Mouse (Mus musculus) lung, postnatal 25 days (tissue): ENCODE data around the gene Brinp1.

Experiments used
- DNase-seq: peaks from one replicate; pipeline ENCODE4 v3.0.0; 2022; ENCODE audit warnings: low spot score

The Brinp1 gene

DNA sequence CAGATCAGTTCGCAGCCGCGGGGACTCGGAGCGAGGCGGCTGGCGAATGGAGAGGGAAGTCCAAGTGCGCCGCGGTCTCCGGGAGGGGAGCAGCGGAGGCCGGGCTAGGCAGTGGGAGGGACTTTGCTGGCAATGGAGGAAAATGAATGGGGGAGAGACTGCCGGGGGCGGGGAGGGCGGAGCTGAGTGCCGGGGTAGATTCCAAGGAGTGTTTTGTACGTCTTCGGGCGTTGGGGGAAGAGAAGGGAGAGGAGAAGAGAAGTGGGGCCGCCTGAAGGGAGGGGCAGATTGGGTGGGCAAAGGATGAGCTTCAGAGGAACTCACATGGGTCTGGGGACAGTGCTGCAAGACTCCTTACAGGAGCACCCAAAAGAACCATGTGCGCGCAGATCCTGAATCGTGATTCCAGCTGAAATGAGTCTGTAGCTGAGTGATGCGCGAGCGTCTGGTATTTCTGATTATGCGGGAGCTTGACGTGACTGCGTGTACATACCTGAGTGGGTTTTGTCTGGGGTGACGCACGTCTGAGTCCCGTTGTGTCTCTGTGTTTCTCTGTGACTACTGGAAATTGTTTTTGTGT is at the start of gene Brinp1:
Brinp1 (minus strand) TSS at position 76 of the 580 bp plus-strand sequence.
- DNase-seq: peak; percentile 9

DNA sequence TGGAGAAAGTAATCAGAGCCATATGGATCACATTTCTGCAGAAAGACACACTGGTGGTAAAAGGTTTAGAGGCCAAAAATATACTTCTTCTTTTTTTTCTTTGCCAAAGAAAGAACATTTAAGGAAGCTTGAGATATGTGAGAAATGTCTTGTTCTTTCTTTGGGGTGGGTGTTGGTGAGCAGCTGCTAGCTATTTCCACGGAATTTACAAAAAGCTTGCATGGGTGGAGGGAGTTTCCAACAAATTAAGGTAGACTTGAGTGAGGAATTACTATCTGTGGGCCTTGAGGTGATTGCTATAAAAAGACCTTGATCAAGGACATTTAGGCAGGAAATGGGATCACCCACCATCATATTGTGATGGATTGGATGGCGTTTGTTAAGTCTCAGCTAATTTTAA is 3.1 kb upstream of the Brinp1 start:
- no peak for DNase-seq

DNA sequence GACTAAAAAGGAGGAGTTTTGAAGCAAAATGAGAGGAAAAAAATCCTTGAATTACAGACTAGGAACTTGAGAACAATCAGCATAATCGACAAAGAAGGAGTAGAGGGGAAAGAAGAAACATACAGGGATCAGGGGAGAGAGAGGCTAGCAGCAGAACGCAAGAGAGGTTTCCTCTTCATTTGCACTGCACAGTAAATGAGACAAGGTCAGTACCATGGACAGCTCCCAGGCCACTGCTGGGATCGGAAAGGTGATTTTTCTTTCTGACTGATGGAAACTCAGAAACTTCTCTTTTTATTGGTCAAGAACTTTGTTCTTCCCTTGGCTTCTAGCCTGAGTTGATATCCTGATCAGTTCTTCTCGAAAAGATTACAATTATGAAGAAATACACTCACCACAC is 1.4 kb upstream of the Brinp1 start:
- peak; percentile 5 for DNase-seq

DNA sequence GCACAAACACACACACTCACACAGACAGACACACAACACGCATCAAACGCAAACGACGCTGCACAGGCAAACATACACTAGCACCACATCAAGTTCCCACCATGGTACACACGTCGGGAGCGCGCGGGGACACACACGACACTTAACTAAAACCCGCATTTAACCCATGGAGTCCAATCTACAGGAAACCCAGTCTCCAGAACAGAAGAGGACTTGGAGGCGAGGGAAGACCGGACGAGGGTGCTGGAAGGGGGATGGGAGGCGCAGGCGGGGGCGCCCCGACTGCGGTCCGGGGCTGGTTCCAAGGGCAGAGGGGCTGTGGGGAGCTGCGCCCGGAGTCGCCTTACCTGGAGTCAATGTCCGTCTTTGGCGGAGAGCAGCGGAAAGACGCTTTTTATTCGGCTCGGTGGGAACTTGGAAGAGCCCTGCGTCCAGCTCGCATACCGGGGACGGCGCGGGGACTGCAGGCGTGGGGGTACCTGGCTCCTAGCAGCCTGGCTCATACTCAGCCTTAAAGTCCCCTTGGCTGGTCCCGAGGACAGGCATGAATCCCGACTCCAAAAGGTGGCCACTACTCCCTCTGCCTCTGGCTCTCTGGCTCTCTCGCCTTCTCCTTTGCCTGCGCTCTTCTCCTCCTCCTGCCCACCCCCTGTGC is 403 bp downstream of the Brinp1 start:
- DNase-seq: no peak

DNA sequence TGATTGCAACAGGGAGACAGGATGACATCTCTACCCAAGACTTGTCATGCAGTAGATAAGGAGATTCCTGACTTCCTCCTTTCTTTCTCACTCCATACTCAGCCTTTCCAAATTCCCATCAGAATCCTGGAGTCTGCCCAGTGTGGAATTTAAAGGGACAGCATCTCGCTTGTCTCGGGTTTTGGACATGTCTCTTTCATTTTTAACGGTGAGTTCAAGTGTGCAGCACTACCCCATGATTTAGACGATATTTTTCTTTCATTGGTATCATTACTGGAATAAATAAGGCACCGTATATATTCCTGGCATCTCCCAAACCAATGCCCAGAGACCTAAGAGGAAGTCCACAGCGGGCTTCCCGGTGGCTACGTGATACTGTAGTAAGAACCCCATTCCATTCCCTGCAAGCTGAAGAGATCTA is 1.1 kb downstream of the Brinp1 start:
- no peak for DNase-seq

DNA sequence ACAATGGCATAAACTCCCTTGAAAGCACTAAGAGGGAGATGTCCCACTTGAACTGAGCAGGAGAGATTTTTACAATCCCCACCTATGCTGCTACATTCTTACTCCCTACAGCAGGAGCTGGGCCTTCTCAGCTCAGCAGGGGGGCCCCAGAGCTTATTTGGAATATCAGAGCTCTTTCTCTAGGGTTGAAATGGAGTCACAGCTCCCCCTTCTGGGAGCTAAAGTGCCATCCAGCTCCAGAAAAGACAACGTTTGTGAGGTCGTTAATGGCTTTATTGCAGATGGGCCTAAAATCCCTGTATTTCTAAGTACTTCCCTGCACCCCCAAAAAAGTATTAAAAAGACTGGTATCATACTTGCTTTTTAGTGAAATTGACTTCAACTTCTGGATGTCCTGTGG is 3.6 kb downstream of the Brinp1 start:
- DNase-seq: no peak

DNA sequence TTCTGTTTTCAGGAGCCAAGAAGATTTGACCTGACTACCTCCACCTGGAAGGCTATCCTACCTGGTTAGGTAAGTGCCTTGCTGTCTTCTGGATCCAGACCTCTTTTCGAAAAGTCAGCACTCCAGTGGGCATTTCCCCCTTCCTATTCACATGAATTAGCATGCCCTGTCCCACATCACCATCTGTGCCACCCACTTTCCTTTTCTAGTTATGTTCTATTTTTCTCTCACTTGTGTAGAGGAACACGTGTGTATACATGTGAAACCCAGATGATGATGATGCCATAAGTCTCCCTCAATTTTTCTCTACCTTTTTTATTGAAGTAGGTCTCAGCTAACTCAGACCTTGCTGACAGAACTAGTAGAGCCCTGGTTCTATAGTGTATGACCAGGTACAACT is 11.3 kb downstream of the Brinp1 start:
- no peak for DNase-seq

DNA sequence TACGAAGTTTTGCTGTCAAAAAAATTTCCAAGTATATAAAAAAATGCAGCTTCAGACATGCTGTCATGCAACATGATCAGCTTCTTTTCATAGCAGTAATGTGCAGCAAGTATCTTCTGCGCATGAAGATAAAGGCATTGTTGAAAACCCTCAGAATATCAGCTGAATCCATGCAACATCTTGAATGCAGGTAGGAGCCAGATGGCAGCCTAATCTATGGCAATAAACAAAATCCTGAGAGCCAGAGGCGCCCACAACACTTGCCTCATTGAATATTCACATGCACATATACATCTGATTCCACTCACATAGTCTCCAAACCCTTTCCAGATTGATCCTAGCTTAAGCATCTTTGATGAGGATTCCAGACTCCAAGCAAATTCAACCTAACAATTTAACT is 24.2 kb downstream of the Brinp1 start:
- no peak for DNase-seq

DNA sequence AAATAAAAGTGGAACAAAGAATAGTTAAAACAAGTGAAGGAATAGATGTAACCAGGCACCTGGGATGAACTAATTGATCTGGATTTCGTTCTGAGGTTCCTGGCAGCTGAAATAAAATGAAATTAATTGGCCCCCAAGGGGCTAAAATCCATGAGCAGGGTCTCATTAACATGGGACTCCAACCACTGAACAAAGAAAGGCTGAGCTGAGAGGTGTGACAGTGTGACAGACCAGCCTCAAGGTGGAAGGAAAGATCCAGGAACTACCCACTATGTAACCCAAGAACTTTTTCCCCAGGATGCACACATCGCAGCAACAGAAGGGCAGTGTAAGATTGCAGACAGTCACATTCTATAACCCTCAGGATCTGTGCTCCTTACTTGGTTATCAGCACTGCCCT is 28.1 kb downstream of the Brinp1 start:
- no peak for DNase-seq

DNA sequence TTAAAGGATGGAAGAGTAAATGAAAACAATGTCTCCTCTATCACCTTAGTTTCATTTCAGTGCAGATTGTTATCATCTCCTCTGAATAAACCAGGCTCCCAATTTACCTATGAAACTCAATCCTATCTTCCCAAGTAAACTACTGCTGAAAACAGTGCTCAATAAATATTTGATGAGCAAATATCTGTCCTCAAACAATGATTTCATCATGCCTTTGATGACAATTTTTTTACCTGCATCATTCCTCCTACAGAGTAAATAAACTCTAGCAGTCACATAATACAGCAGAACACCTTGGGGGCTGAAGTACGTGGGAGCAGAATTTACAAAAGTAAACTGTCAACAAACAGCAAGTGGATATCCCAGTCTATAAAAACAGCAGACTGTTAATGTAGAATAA is 31.3 kb downstream of the Brinp1 start:
- DNase-seq: no peak

DNA sequence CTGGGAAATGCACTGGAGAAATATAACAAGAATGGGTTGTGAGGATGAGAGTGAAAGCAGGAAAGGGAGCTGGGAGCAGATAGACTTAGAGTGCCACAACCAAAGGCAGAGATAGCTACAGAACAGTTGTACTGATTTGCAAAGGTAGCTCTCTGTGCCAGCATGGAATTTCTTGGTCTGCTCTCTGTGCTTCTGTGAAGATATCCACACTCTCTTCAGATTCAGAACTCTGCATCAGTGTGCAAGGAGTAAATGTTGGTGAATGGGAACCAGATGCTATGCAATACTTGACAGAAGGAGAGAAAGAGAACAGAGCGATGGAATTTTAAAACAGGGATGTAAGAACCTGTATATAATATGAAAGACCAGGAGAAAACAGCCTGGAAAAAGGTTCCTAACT is 31.7 kb downstream of the Brinp1 start:
- DNase-seq: no peak

DNA sequence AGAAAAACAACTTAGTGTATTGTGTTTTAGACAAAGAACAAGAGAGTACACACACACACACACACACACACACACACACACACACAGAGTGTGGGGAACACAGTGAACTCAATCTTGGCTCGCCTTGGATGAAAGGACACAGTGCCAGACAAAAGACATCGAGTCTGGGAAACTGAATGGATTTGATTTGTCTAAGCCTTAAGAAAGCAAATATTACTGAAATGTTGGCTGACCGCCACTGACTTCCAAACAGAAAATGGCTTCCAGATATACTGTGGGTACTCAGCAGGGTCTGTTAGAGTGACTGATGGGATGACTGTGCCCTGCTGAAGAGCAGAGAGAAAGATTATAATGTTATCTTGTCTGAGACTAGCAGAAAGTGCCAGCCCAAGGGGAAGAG is 34.1 kb downstream of the Brinp1 start:
- DNase-seq: no peak

DNA sequence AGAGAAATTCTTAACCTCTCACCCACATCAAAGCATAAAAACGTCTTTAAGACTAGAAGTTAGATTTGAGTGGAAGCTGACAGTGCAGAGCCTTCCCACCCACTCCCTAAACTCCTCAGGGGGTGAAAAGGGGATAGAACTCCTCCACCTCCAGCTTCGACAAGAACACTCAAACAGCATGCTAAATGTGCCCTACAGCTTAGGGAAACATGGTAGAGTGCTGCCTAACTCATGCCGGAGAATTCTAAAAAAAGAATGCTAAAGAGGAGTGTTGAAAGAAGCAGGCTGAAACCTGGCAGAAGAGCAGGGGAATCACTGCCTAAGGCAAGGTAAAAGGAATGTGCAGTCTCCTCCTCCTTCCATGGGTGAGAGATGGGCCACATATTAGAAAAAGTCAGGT is 43.3 kb downstream of the Brinp1 start:
- no peak for DNase-seq

DNA sequence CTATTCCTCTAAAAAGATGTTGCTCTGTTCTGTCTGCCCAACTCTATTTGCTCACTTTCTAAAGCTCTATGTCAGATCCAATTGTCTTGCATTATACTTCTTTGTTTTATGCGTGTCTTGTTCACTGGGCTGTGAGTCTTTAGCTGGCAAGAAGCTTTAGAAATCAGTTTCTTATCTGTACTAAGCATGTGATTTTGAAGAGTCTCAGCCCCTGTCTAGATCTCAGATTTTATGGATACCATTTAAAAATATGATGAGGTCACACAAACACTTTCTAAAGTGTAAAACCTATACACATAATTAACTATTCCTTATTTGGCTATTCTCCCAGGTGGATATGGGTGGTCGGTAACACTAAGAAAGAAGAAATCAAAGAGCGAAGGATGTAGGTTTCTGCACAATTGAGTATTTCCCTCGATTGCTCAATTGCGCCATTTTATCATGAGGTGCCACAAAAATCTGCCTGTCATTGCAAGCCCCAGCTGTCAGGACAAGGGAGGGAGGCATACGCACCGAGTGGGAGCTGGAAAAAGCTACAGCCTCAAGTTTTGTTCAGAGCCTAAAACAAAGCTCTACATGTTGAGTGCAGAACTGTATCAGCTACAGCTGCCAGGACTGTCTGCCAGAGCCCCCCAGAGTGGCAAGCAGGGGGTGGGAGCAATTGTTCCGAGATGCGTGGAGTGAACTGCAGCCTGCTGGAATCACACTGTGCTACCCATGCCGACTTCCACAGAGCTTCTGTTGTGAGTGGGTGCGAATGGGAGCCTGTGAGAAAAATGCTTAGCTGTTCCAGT is 47.6 kb downstream of the Brinp1 start:
- DNase-seq: peak; percentile 24

DNA sequence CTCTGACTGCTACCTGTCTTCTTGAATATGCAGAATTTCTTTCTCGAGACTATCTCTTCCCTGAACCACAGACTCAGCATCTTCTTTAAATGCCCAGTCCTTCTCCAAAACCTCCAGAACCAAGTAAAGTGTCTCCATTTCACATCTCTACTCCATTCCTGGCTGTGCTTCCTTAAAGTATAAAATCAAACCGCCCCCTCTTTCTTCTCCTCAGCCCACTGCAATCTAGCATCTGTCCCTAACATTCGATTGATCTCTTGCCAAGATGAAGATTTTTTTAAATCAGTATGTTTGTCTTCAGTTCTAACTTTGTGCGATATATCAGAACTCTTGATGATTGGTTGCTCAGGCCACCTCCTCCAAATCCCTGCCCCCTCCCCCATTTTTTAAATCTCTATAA is 63.7 kb downstream of the Brinp1 start:
- DNase-seq: no peak

DNA sequence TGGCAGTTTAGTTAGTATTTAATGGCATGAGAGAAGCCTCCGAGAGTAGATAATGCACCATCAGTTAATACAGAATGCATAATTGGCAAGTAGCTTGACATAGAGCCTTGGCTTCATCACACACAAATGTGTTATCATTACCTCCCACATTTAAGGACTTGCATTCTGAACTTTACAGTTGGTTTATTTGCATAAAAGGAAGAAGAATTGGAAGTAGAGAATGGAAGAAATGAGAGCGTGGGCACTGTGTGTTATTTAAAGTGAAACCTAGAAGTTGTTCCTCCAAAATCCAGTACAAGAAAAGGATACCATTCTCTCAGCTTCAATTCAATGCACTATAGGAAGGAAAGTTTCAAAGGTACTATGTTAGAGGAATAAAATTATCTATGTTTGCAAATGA is 67.9 kb downstream of the Brinp1 start:
- DNase-seq: no peak

DNA sequence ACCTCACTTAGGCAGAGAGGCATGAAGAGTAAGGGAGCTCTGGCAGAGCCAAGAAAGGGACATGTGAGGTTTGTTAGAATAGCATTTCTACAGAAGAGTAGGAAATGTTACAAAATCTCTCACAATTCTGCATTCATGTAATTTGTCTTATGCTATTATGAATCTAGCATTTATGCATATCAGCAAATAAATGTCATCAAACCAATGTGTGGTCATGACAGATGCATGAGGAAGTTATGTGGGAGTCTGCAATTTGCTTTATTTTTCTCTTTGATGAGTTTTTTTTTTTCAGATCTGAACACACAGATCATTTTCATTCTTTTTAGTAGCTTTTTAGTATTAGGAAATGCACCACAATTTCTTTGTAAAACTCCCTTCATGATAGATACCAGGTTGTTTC is 82.2 kb downstream of the Brinp1 start:
- DNase-seq: no peak

DNA sequence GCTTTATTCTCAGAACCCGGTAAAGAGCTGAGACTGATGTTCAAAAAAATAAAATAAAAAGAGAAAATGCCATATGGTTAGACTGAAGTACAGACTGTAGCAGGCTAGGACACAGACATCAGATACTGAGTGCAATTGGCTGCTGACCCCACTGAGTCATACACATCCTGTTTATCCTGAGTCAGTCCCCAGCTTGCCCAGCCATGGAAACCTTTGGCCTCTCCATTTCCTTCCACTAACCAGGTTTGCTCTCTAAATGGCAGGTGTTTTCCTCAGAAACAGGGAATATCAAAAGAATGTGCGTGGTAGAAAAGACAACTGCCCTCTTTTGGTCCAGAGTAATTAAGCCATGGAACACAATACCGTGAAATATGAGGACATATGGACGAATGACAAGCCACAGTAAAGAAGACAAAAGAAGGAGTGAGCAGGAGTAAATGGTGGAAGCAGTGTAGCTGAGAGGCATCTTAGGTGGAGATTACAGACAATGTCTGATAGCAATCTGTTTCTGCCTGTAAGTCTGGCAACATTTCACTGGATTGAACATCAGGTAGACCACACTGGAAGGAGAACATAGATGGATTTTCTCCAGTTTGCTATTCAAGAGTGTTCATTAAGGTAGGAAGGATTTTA is 88.9 kb downstream of the Brinp1 start:
- DNase-seq: no peak

DNA sequence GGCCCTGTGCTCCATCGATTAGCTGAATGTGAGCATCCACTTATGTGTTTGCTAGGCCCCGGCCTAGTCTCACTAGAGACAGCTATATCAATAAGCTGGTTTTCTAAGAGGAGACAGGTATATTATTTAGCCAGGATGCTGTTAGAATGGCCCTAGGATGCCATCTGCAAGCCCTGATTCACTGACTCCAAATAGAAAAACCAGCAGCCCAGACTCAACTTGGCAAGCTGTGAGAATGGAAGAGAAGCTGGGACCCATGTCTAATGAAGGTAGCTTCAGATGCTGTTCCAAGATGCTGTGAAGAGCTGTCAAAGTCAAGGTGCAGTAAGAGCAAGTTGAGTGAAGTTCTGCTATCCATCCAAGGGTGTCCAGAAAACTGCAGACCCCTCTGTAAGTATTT is 89.5 kb downstream of the Brinp1 start:
- DNase-seq: no peak

DNA sequence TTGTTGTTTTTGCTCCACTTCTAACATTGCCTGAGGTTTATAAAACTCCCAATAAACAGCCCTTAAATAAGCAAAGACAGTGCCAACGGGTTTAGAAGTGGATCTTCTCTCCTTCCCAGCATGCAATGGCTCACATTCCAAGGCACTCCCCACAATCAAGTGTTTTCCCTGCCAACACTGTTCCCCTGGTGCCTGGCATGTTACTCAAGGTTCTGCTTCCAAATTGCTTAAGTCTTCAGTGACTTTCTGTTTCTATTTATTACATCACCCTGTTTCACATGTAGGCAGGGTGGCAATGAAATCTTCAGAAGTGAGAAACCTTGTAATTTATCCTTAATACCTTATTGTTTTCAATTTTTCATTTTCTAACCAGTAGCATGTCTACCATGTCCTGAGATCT is 97.3 kb downstream of the Brinp1 start:
- peak; percentile 2 for DNase-seq

DNA sequence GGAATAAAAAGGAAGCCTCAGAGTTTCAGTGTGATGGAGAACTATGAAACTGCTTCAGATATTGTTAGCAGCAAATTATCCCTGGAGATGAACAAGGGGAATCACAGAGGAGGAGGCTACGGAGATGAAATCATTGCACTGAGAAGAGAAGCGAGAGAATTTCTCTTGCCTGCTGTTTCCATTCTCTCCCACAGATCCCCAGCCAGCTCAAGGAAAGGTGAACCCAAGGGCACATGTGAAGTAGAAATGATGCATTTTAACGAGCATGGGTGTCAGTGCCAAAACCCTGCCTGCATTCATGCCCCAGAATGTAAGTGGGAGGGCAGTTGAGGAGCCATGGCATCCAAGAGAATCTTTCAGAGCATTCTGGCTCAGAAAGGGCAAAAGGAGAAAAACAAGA is 104.5 kb downstream of the Brinp1 start:
- DNase-seq: no peak

DNA sequence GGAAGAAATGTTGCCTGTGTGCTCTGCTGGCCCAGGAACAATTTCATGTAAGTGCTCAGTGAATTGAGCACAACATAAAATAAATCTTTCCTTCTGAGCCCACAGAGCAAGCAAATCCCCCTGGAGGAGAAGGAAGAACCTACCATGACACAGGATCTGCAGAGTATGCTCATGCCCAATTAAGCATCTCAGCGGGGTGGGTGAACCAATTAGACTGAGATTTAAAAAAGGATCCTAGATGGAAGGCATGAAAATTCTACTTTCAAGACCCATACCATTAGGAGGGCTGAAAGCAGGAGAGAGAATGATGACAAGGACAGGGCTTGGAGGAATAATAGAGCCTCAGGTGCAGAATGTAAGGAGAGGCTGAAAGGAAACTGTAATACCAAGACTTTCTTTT is 107.2 kb downstream of the Brinp1 start:
- no peak for DNase-seq

DNA sequence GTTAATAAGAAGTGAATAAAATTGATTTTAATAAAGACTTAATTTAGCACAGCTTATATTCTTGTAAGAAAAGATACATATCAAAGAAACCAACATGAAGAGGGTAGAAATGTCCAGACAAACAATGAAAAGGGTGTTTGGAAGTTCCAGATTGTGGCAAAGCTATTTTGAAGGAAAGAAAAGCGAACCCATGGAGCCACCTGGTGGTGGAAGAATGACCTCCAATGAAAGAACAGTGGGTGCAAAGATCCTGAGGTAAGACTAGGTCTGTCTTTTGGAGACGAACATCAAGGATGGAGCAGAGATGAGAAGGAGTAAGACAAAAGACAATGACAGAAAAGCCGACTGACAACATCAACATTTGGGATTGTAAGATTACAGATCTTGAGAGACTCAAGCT is 108.2 kb downstream of the Brinp1 start:
- peak; percentile 4 for DNase-seq
